Mouse (Mus musculus) embryonic facial prominence, embryonic 11.5 days (tissue): Measurements from ENCODE around the gene Tbc1d9b. TPM values are rescaled to one million over a fixed set of nuclear protein-coding genes. Genes with fewer than 3 reads are reported as not detected.
"Not testable (repeated sequence)": the region's sequence is repeated elsewhere in the genome, so short reads cannot be mapped to it uniquely, and the experiment has no call there.

Experiments used
- ATAC-seq: fragments of 200-750 bp; cut with Nextera tagmentation; replicated peaks from 2 replicates; pipeline ENCODE4 v1.8.0; 2017; ENCODE audit warnings: low read depth; ENCODE audit not compliant: insufficient number of reproducible peaks, low FRiP score, low TSS enrichment
- DNase-seq: peaks from one replicate; pipeline ENCODE4 v3.0.0-alpha.2; 2015; ENCODE audit warnings: low spot score
- H3K27ac ChIP-seq: fragments of 300-500 bp; sonication (generic); replicated peaks from 2 replicates; pipeline ENCODE4 v1.5.1; 2014; ENCODE audit warnings: mild to moderate bottlenecking, low read depth, low read length, control low read depth
- H3K27me3 ChIP-seq: fragments of 300-500 bp; sonication (generic); 2 replicates; pipeline ENCODE4 v1.6.1; 2014; ENCODE audit warnings: mild to moderate bottlenecking, low read length, moderate library complexity, mixed read lengths; ENCODE audit not compliant: control insufficient read depth, insufficient read depth
- H3K36me3 ChIP-seq: fragments of 300-500 bp; sonication (generic); replicated peaks from 2 replicates; pipeline ENCODE4 v1.6.1; 2014; ENCODE audit warnings: low read depth, mild to moderate bottlenecking, low read length, moderate library complexity, mixed read lengths; ENCODE audit not compliant: control insufficient read depth, insufficient read depth
- H3K4me1 ChIP-seq: fragments of 300-500 bp; sonication (generic); 2 replicates; pipeline ENCODE4 v1.6.1; 2014; ENCODE audit warnings: low read length, mixed read lengths; ENCODE audit not compliant: control insufficient read depth, insufficient read depth
- H3K4me2 ChIP-seq: fragments of 300-500 bp; sonication (generic); 2 replicates; pipeline ENCODE4 v1.6.1; 2014; ENCODE audit warnings: low read depth, mild to moderate bottlenecking, control low read depth, low read length, moderate library complexity
- H3K4me3 ChIP-seq: fragments of 300-500 bp; sonication (generic); 2 replicates; pipeline ENCODE4 v1.5.1; 2014; ENCODE audit warnings: low read depth, low read length, control low read depth
- H3K9ac ChIP-seq: fragments of 300-500 bp; sonication (generic); replicated peaks from 2 replicates; pipeline ENCODE4 v1.6.1; 2014; ENCODE audit warnings: mild to moderate bottlenecking, control low read depth, low read length
- H3K9me3 ChIP-seq: fragments of 300-500 bp; sonication (generic); replicated peaks from 2 replicates; pipeline ENCODE4 v1.6.1; 2016; ENCODE audit warnings: mild to moderate bottlenecking, low read length, inconsistent platforms, mixed read lengths; ENCODE audit not compliant: control insufficient read depth
- WGBS: fragments of 180-500 bp; shearing (Covaris S2); extraction: QIAGEN DNeasy Blood & Tissue Kit; methylation state at CpG from one replicate; pipeline ENCODE4 v1.1.7; 2014; 5-methylcytosine and 5-hydroxymethylcytosine counted together
- polyA plus RNA-seq: library from polyadenylated mRNA; unstranded; fragments of >200 nt; fragmentation: Nextera tagmentation; extraction: Ambion mirVana; gene quantifications from 2 replicates; pipeline ENCODE4 v1.2.1, GENCODE M21; 2014

The Tbc1d9b gene
- polyA plus RNA-seq, 1 experiment from 2014 or later, result 26.0 TPM

GRCm38 (mm10) chr11:50168352-50168751, 37.2 kb downstream of the Tbc1d9b start:
- Histone ChIP-seq H3K4me2 (no peak overlapping the region), H3K4me3 (no peak overlapping the region), H3K9ac (no peak overlapping the region), H3K4me1 (no peaks in the 10 kb centered on the region), H3K27ac (no peak overlapping the region), H3K36me3 (peaks cover 5% of the 10 kb centered on the region; the same call in 1 of the 2 replicates), H3K9me3 (no peaks in the 10 kb centered on the region), H3K27me3 (no peaks in the 10 kb centered on the region)
- 84% methylated on average over 5 of the region's 5 CpGs for WGBS
- ATAC-seq, result no peak
- DNase-seq, result no peak

- Histone ChIP-seq H3K9ac (peak within 1 kb of the TSS; percentile 85), H3K4me3 (peak within 1 kb of the TSS; percentile 65), H3K4me2 (peak within 1 kb of the TSS; percentile 74)
- H3K27me3 ChIP-seq, H3K36me3 ChIP-seq, DNase-seq, H3K27ac ChIP-seq, H3K9me3 ChIP-seq, H3K4me1 ChIP-seq: not testable (repeated sequence)
- ATAC-seq, result peak; percentile 36; the same call in 1 of the 2 replicates
- 5% methylated on average over 19 of the region's 19 CpGs for WGBS
These were observed 43.0 kb downstream of the Tbc1d9b start, which contains the start of gene Mrnip for GRCm38 (mm10) chr11:50174111-50174729. TSS of gene Mrnip (plus strand) at chr11:50174444.

DNA sequence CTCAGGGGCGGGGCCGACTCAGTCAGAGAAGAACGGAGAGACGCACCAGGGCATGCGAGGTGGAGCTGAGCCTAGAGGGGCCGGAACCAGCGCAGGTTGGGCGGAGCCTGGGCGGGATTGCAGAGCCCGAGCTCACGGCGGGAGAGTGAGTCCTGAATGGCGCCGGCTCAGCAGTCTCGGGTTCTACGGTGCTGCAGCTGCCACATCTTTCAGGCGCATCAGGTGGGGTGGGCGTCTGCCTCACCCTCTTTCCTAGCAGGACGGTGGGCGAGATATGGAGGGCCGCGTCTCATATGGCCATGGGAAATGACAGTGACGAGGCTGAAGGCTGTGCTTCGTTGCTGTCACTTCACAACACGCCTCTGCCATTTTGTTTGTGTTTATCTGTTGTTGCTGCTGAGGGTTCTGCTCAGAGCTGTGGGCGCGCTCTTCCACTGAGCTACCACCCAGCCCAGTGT, 43.6 kb downstream of the Tbc1d9b start:
- no peaks in the 10 kb centered on the region for H3K4me1 ChIP-seq
- no peaks in the 10 kb centered on the region for H3K9me3 ChIP-seq
- H3K4me2 ChIP-seq, result peak overlapping the region; percentile 74
- ATAC-seq (peak; percentile 99), DNase-seq (peak; percentile 99)
- WGBS, result under 1% methylated on average over 27 of the region's 27 CpGs
- peak overlapping the region; percentile 65 for H3K4me3 ChIP-seq
- H3K9ac ChIP-seq, result peak overlapping the region; percentile 85
- H3K27me3 ChIP-seq, result no peaks in the 10 kb centered on the region
- peaks cover 5% of the 10 kb centered on the region for H3K36me3 ChIP-seq
- H3K27ac ChIP-seq, result no peak overlapping the region

DNA sequence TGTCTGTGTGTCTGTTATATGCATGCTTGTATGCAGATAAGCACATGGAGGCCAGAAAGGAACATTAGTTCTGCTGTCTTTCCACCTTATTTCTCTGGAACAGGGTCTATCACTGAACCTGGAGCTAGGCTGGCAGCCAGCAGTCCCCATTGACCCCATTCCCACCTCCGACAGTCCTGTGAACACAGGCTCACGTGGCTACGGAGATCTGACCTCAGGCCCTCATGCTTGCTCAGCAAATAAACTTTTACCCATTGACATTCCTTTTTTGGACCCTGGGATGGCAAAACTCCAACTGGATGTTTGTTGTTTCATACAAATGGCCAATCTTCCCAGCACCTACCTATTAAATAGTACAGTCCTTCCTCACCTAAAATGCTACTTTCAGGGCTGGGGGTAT, 45.2 kb downstream of the Tbc1d9b start:
- Histone ChIP-seq H3K27ac (no peak overlapping the region), H3K4me2 (no peak overlapping the region), H3K4me1 (no peaks in the 10 kb centered on the region), H3K9ac (no peak overlapping the region), H3K36me3 (no peaks in the 10 kb centered on the region; the same call in none of the 2 replicates), H3K9me3 (no peaks in the 10 kb centered on the region), H3K4me3 (no peak overlapping the region), H3K27me3 (no peaks in the 10 kb centered on the region)
- ATAC-seq (no peak), DNase-seq (no peak)
- WGBS, result 80% methylated on average over 3 of the region's 3 CpGs

- ATAC-seq (no peak), DNase-seq (no peak)
- Histone ChIP-seq H3K4me2 (no peak overlapping the region), H3K9ac (no peak overlapping the region), H3K4me3 (no peak overlapping the region), H3K9me3 (no peaks in the 10 kb centered on the region), H3K4me1 (no peaks in the 10 kb centered on the region), H3K27me3 (no peaks in the 10 kb centered on the region), H3K36me3 (no peaks in the 10 kb centered on the region; the same call in 1 of the 2 replicates), H3K27ac (no peak overlapping the region)
- WGBS, result 81% methylated on average over 6 of the region's 6 CpGs
These were observed 45.9 kb downstream of the Tbc1d9b start for GRCm38 (mm10) chr11:50177111-50177510.

- H3K4me1 ChIP-seq, result no peaks in the 10 kb centered on the region
- ATAC-seq (no peak), DNase-seq (no peak)
- no peak overlapping the region for H3K4me3 ChIP-seq
- WGBS, result 68% methylated on average over 5 of the region's 5 CpGs
- no peaks in the 10 kb centered on the region; the same call in 1 of the 2 replicates for H3K36me3 ChIP-seq
- H3K4me2 ChIP-seq, result no peak overlapping the region
- H3K27me3 ChIP-seq, result no peaks in the 10 kb centered on the region
- no peak overlapping the region for H3K27ac ChIP-seq
- no peak overlapping the region for H3K9ac ChIP-seq
- no peaks in the 10 kb centered on the region for H3K9me3 ChIP-seq
These were observed 47.6 kb downstream of the Tbc1d9b start for GRCm38 (mm10) chr11:50178532-50179488.

DNA sequence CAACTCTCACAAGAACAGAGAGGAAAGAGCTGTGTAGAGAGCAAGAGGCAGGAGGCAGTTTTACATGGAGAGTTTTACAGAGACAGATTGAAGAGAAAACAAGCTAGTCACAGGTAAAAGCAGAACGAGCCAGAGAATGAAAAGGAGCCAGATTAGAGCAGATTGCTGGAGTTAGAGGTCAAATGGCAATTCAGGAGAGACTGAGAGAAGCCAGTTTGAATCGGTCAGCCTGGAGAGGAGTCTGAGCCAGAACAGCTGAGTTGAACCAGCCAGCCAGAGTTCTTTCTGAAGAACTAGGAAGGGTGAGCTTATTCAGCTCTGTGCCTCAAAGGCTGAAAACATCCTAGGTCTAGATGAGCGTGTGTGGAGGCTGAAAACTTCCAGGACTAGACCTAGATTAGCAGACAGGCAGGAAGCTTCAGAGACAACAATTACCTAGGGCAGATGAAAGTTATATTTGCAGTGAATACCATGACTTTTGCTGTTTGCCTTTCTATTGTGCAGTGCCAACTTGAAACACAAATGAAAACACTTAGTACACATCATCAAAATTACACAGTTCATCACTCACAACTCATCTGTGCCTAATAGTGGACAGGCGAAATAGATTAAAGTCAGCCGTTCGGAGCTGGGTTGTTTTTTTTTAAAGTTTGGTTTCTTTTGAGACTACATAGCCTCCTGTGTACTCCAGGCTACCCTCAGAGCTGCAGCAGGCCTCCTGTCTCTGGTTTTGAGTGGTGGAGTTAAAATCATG, 49.5 kb downstream of the Tbc1d9b start:
- Histone ChIP-seq H3K4me3 (no peak overlapping the region), H3K9me3 (no peaks in the 10 kb centered on the region), H3K36me3 (no peaks in the 10 kb centered on the region; the same call in 1 of the 2 replicates), H3K4me2 (no peak overlapping the region), H3K27ac (no peak overlapping the region), H3K9ac (no peak overlapping the region), H3K4me1 (no peaks in the 10 kb centered on the region), H3K27me3 (no peaks in the 10 kb centered on the region)
- DNase-seq (no peak), ATAC-seq (no peak)
- 75% methylated on average over 6 of the region's 6 CpGs for WGBS
